Mouse (Mus musculus): ENCODE data around the gene Rxfp1. TPM values are rescaled to one million over a fixed set of nuclear protein-coding genes. Genes with fewer than 3 reads are reported as not detected.

Gene Rxfp1
- polyA plus RNA-seq, 1 experiment from 2014 or later, result 0.17 TPM

- H3K4me1 ChIP-seq (ENCODE audit: control insufficient read depth, insufficient read depth, low read length), result no peaks in the 10 kb centered on the region
These were observed 108.9 kb downstream of the Rxfp1 start, which contains the start of gene 4930579G24Rik for GRCm38 (mm10) chr3:79628561-79629415. Gene 4930579G24Rik, plus strand, starts transcription at chr3:79629079.

GRCm38 (mm10) chr3:79628182-79628560, 109.5 kb downstream of the Rxfp1 start:
- Histone ChIP-seq H3K4me3 (ENCODE audit: low read length) (peak overlapping the region; percentile 82), H3K4me2 (ENCODE audit: low read depth, low read length) (peak overlapping the region; percentile 81), H3K4me1 (ENCODE audit: control insufficient read depth, insufficient read depth, low read length) (no peaks in the 10 kb centered on the region), H3K27ac (ENCODE audit: low read length) (peak overlapping the region; percentile 92), H3K27me3 (replicated peaks; ENCODE audit: control insufficient read depth, insufficient read depth, low read length) (no peaks in the 10 kb centered on the region), H3K9me3 (ENCODE audit: control insufficient read depth, low read length) (no peaks in the 10 kb centered on the region), H3K36me3 (ENCODE audit: control insufficient read depth, insufficient read depth, low read length) (peaks cover 9% of the 10 kb centered on the region; the same call in 1 of the 2 replicates), H3K9ac (ENCODE audit: low read depth, low read length) (peak overlapping the region; percentile 83)
- ATAC-seq, result peak; percentile 50
- WGBS, result 0% methylated on average over 9 of the region's 9 CpGs

More at GRCm38 (mm10) chr3:79628561-79629415, 108.9 kb downstream of the Rxfp1 start, which contains the start of gene 4930579G24Rik:
- peaks cover 14% of the 10 kb centered on the region; the same call in 1 of the 2 replicates for H3K36me3 ChIP-seq (ENCODE audit: control insufficient read depth, insufficient read depth, low read length)
- H3K9me3 ChIP-seq (ENCODE audit: control insufficient read depth, low read length), result no peaks in the 10 kb centered on the region
- H3K27me3 ChIP-seq (replicated peaks; ENCODE audit: control insufficient read depth, insufficient read depth, low read length), result no peaks in the 10 kb centered on the region
- under 1% methylated on average over 60 of the region's 60 CpGs for WGBS
- H3K4me2 ChIP-seq (ENCODE audit: low read depth, low read length), result peak within 1 kb of the TSS; percentile 81
- peak; percentile 99 for ATAC-seq
- peak within 1 kb of the TSS; percentile 82 for H3K4me3 ChIP-seq (ENCODE audit: low read length)
- peak within 1 kb of the TSS; percentile 89 for H3K9ac ChIP-seq (ENCODE audit: low read depth, low read length)
- H3K27ac ChIP-seq (ENCODE audit: low read length), result peak within 1 kb of the TSS; percentile 92

- peak overlapping the region; percentile 83 for H3K9ac ChIP-seq (ENCODE audit: low read depth, low read length)
- H3K36me3 ChIP-seq (ENCODE audit: control insufficient read depth, insufficient read depth, low read length), result peaks cover 8% of the 10 kb centered on the region; the same call in 1 of the 2 replicates
- ATAC-seq, result no peak
- 23% methylated on average over 10 of the region's 10 CpGs for WGBS
- no peaks in the 10 kb centered on the region for H3K27me3 ChIP-seq (replicated peaks; ENCODE audit: control insufficient read depth, insufficient read depth, low read length)
- no peaks in the 10 kb centered on the region for H3K9me3 ChIP-seq (ENCODE audit: control insufficient read depth, low read length)
- H3K4me2 ChIP-seq (ENCODE audit: low read depth, low read length), result peak overlapping the region; percentile 81
- peak overlapping the region; percentile 92 for H3K27ac ChIP-seq (ENCODE audit: low read length)
- peak overlapping the region; percentile 82 for H3K4me3 ChIP-seq (ENCODE audit: low read length)
- H3K4me1 ChIP-seq (ENCODE audit: control insufficient read depth, insufficient read depth, low read length), result no peaks in the 10 kb centered on the region
These were observed 110.0 kb downstream of the Rxfp1 start for GRCm38 (mm10) chr3:79627484-79628181.

- ATAC-seq, result no peak
- no peak overlapping the region for H3K4me2 ChIP-seq (ENCODE audit: low read depth, low read length)
- H3K27ac ChIP-seq (ENCODE audit: low read length), result no peak overlapping the region
- WGBS, result 83% methylated on average over 2 of the region's 2 CpGs
- H3K4me3 ChIP-seq (ENCODE audit: low read length), result no peak overlapping the region
- no peaks in the 10 kb centered on the region for H3K27me3 ChIP-seq (replicated peaks; ENCODE audit: control insufficient read depth, insufficient read depth, low read length)
- no peaks in the 10 kb centered on the region for H3K9me3 ChIP-seq (ENCODE audit: control insufficient read depth, low read length)
- peaks cover 12% of the 10 kb centered on the region for H3K36me3 ChIP-seq (ENCODE audit: control insufficient read depth, insufficient read depth, low read length)
- no peaks in the 10 kb centered on the region for H3K4me1 ChIP-seq (ENCODE audit: control insufficient read depth, insufficient read depth, low read length)
- H3K9ac ChIP-seq (ENCODE audit: low read depth, low read length), result no peak overlapping the region
These were observed 127.8 kb downstream of the Rxfp1 start for GRCm38 (mm10) chr3:79609886-79610285.

- Histone ChIP-seq H3K36me3 (ENCODE audit: control insufficient read depth, insufficient read depth, low read length) (peaks cover 7% of the 10 kb centered on the region), H3K4me2 (ENCODE audit: low read depth, low read length) (no peak overlapping the region), H3K4me3 (ENCODE audit: low read length) (no peak overlapping the region), H3K9me3 (ENCODE audit: control insufficient read depth, low read length) (no peaks in the 10 kb centered on the region), H3K9ac (ENCODE audit: low read depth, low read length) (no peak overlapping the region), H3K27me3 (replicated peaks; ENCODE audit: control insufficient read depth, insufficient read depth, low read length) (no peaks in the 10 kb centered on the region), H3K4me1 (ENCODE audit: control insufficient read depth, insufficient read depth, low read length) (0 out of 2 replicates have a peak, but pooled peaks cover 3% of the 10 kb centered on the region), H3K27ac (ENCODE audit: low read length) (no peak overlapping the region)
- WGBS, result 92% methylated on average over 7 of the region's 7 CpGs
- ATAC-seq, result no peak
These were observed 142.2 kb downstream of the Rxfp1 start for GRCm38 (mm10) chr3:79595468-79595867.

- Histone ChIP-seq H3K27ac (ENCODE audit: low read length) (peak overlapping the region; percentile 83), H3K4me1 (ENCODE audit: control insufficient read depth, insufficient read depth, low read length) (0 out of 2 replicates have a peak, but pooled peaks cover 3% of the 10 kb centered on the region), H3K9me3 (ENCODE audit: control insufficient read depth, low read length) (no peaks in the 10 kb centered on the region), H3K9ac (ENCODE audit: low read depth, low read length) (peak overlapping the region; percentile 90), H3K36me3 (ENCODE audit: control insufficient read depth, insufficient read depth, low read length) (peaks cover 4% of the 10 kb centered on the region; the same call in 1 of the 2 replicates), H3K4me3 (ENCODE audit: low read length) (peak overlapping the region; percentile 78), H3K27me3 (replicated peaks; ENCODE audit: control insufficient read depth, insufficient read depth, low read length) (no peaks in the 10 kb centered on the region), H3K4me2 (ENCODE audit: low read depth, low read length) (peak overlapping the region; percentile 80)
- peak; percentile 20 for ATAC-seq
- 3% methylated on average over 15 of the region's 15 CpGs for WGBS
These were observed 145.7 kb downstream of the Rxfp1 start for GRCm38 (mm10) chr3:79591793-79592471.

Other genes with a start within 250 kb of the Rxfp1 start
- 2.4 and 2.8 TPM in 2 replicates for gene Fnip2, start 170.1 kb downstream of the Rxfp1 start, polyA plus RNA-seq (2015; fragmentation: Nextera tagmentation; extraction: Ambion mirVana)
- 130 and 142 TPM in 2 replicates for gene Ppid, start 146.5 kb downstream of the Rxfp1 start, polyA plus RNA-seq (2015; fragmentation: Nextera tagmentation; extraction: Ambion mirVana)
- gene 4930579G24Rik, start 108.8 kb downstream of the Rxfp1 start, polyA plus RNA-seq (2015; fragmentation: Nextera tagmentation; extraction: Ambion mirVana), result 18.1 and 19.9 TPM in 2 replicates
- 113 and 120 TPM in 2 replicates for gene Etfdh, start 108.4 kb downstream of the Rxfp1 start, polyA plus RNA-seq (2015; fragmentation: Nextera tagmentation; extraction: Ambion mirVana)
- gene Tmem144, start 114.9 kb upstream of the Rxfp1 start, polyA plus RNA-seq (2015; fragmentation: Nextera tagmentation; extraction: Ambion mirVana), result 16.2 and 25.6 TPM in 2 replicates
- 9.3 and 13.0 TPM in 2 replicates for gene Fam198b, start 146.7 kb upstream of the Rxfp1 start, polyA plus RNA-seq (2015; fragmentation: Nextera tagmentation; extraction: Ambion mirVana)

All from intestine, embryonic 16.5 days (tissue).